Mouse (Mus musculus): ENCODE data around the gene Cog7.

The Cog7 gene

DNA sequence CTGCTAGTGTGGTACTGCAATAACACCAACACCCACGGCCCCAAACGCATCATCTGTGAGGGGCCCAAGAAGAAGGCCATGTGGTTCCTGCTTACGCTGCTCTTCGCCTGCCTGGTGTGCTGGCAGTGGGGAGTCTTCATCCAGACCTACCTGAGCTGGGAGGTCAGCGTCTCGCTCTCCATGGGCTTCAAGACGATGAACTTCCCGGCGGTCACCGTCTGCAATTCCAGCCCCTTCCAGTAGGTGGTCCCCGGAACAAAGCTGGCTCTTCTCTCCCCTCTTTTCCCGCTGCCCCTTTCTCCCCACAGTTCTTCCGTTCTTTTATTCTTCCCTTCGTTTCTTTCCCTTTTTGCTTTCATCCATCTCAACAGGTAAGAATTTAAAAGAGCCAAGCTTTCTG lies 82.2 kb downstream of the Cog7 start:
- no peak for DNase-seq (ENCODE audit: extremely low read depth, low read depth)

- DNase-seq (ENCODE audit: extremely low read depth, low read depth): no peak
Measured at GRCm38 (mm10) chr7:121896689-121897088, 84.8 kb downstream of the Cog7 start.

GRCm38 (mm10) chr7:121890636-121891360 lies 90.7 kb downstream of the Cog7 start:
- DNase-seq (ENCODE audit: extremely low read depth, low read depth): no peak

DNA sequence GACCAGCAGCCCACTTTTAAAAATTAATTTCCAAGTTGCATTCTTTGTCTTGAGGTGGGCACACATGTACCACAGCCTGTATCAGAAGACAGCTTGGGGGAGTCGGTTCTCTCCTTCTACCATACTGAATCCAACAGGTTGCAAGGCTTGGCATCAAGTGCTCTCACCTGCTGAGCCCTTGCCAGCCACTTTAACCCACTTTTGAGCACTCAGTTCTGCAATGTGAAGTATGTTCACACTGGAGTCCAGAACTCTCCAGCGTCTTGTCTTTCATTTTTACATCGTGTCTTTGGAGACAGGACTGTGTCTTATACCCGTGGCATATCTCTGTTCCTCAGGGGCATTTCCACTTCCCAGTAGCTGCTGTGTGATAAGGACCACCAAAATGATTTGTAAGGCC lies 101.3 kb downstream of the Cog7 start:
- DNase-seq (ENCODE audit: extremely low read depth, low read depth): no peak

DNA sequence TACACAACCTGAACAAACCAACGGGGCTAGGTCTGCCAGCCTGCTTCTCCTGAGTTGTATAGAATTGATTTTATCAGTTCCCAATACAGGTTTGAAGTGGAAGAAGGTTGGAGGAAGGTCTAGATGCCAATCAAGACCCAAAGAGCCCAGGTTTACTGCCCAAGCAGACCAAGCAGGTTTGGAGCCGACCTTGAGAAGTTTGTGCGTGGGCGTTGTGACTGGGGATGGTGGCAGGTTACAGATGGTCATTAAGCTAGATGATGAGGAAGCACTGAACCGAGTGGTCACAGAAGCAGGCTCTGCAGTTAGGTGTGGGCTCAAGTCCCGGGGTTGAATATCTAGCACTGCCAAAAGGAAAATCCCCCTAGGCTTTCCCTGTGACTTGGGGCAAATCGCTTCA lies 106.7 kb downstream of the Cog7 start:
- no peak for DNase-seq (ENCODE audit: extremely low read depth, low read depth)

- no peak for DNase-seq (ENCODE audit: extremely low read depth, low read depth)
Measured at GRCm38 (mm10) chr7:121873998-121874397, 107.5 kb downstream of the Cog7 start.

- DNase-seq (ENCODE audit: extremely low read depth, low read depth): no peak
Measured at GRCm38 (mm10) chr7:121871631-121872030, 109.9 kb downstream of the Cog7 start.

DNA sequence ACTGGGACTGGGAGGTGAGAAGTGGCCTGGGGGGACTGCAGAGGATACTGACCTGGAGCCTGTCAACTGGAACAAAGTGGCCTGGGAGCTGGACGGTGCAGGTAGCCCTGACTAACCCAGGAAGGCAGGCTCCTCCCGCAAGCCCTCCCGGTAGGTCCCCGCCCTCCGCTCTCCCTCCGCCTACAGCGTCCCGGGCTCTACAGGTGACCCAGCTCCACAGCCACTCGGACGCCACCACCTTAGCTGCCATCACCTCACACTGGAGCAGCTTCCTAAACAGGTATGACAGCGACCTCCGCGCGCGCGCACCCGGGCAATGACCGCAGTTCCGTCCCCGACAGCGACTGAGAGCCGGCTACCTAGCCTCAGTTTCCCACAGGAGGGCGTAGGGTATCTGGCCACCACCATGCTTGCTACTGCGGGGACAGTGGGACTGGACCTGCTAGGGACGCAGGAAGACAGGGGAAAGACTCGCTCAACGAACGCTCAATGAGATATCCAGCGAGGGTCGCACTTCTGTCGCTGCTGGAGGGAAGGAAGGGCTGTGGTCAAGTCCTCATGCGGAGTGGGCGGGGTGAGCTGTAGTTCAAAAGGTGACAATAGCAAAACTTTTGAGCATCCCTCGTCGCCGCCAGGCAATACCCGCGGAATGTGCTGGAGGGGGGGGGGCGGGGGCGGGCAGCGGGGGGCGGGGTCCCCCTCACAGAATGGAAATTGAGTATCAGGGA lies 116.5 kb downstream of the Cog7 start, which contains the start of gene Scnn1b:
Gene Scnn1b, plus strand, starts transcription at position 181 of the 728 bp plus-strand sequence.
- DNase-seq (ENCODE audit: extremely low read depth, low read depth): no peak

DNA sequence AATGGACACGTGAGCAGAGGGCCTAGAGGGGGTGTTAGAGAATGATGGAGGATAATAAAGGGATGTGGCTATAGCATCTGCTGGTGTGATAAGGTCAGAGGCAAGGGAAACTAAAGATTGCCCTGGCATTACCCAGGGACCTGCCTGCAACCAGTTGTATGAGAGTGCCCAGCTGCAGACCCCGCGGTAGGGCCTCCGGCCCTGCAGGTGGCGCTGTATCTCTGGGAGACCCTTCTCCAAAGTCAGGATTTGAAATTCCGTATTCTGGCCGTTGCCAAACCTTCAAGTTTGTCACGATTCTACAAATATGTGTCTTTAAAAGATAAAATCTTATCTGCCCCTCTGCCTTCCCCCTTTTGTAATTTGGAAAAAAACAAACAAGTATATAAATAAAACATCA lies 122.6 kb downstream of the Cog7 start:
- no peak for DNase-seq (ENCODE audit: extremely low read depth, low read depth)

GRCm38 (mm10) chr7:121857177-121857884 lies 124.2 kb downstream of the Cog7 start:
- no peak for DNase-seq (ENCODE audit: extremely low read depth, low read depth)

- DNase-seq (ENCODE audit: extremely low read depth, low read depth): no peak
Measured at GRCm38 (mm10) chr7:121848537-121849168, 132.9 kb downstream of the Cog7 start.

DNA sequence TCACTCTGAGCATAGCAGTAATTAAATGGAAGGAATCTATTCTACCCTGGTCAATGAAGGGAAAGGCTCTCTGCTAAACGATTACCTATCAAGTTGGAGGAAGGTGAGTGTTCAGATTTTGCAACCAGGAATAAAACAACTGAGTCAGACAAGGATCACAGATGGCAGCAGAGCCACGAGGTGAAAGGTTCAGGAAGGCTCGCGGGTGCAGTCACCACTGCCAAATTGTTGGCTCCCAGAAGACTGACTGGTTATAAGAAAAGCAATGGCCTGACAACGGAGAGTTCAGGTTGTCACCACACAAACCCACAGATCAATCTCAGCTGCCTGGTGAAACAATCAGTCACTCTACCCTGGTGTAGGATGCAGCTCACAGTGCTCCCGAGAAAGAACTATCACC lies 135.5 kb downstream of the Cog7 start:
- no peak for DNase-seq (ENCODE audit: extremely low read depth, low read depth)

DNA sequence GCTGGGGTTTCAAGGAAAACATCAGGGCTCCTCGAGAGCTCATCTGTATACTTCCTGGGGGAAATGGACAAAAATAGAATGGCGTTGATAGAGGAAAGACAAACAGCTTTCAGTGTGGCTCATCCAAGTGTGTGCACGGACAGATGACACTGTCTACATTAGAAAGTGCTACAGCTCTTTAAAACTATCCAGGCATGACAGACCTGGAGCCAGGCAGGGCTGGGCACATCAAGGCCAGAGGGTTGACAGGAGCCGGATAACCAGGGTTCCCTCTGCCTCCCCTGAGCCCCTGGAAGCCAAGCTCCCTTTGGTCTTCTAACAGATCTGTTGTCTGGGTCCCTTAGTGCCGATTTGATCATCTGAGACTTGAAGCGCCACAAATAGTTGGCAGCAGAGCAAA lies 139.3 kb downstream of the Cog7 start:
- DNase-seq (ENCODE audit: extremely low read depth, low read depth): no peak

GRCm38 (mm10) chr7:121840810-121841209 lies 140.7 kb downstream of the Cog7 start:
- DNase-seq (ENCODE audit: extremely low read depth, low read depth): no peak

GRCm38 (mm10) chr7:121836827-121837226 lies 144.7 kb downstream of the Cog7 start:
- DNase-seq (ENCODE audit: extremely low read depth, low read depth): no peak

DNA sequence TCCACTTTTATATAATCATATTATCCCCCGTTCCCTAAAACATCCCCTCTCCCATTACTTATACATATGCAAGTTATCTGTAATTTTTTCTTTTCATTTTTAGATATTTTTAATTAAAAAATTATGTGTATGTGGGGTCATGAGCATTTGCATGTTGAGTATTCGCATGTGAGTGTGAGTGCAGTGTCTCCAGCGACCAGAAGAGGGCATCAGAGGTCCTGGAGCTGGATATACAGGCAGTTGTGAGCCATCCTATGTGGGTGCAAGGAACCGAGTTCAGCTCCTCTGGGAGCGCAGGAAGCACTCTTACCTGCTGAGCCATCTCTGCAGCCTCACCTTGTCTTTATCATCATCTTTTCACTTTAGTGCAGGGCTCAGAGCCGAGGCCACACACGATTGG lies 146.1 kb downstream of the Cog7 start:
- DNase-seq (ENCODE audit: extremely low read depth, low read depth): no peak

Data from MEL-GATA-1-ER (cell line).